Mouse (Mus musculus): Measurements from ENCODE around the gene Phactr1.

The Phactr1 gene

GRCm38 (mm10) chr13:43181104-43181503 is 500.7 kb downstream of the Phactr1 start:
- no peak for DNase-seq (ENCODE audit: low spot score in 2 of 2)

GRCm38 (mm10) chr13:43182465-43183201 is 502.2 kb downstream of the Phactr1 start:
- peak; percentile 70 to 80 for DNase-seq (ENCODE audit: low spot score in 2 of 2)

GRCm38 (mm10) chr13:43183248-43184055 is 503.0 kb downstream of the Phactr1 start:
- DNase-seq (ENCODE audit: low spot score in 2 of 2): no peak

GRCm38 (mm10) chr13:43187736-43188135 is 507.3 kb downstream of the Phactr1 start:
- DNase-seq (ENCODE audit: low spot score in 2 of 2): no peak

All from urinary bladder, postnatal 36 days (tissue).